10 mouse cellular contexts compared by ENCODE assay signal in the genomic region with DNA sequence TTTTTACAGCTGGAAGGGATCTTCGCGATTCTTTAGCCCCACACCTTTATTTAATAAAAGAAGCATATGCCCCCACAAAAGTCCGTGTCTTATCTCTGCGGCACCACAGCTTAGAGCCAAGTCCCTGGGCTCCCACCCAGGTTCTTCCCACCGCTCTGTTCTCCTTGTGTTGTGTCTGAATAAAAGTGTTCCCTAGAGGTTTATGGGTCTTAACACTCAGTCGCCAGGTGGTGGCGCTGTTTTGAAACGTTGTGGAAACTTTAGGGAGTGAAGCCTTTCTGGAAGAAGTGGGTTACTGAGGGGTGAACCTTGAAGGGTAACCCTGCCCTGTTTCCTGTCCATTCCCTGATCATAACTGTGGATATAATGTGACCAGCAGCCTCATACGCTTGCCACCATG.
DNase-seq lines count a peak whose midpoint lies in the region; ATAC-seq and TF ChIP-seq lines count a peak whose summit lies in the region.
"Had no signal": no experiment of that assay in that cellular context is flagged by ENCODE, and none has a peak within 500 bp of the region (broad histone marks: within the 10 kb centered on the region; RNA-seq: fewer than 3 reads in every experiment).

No protein-coding gene starts in this region.

- no peaks in the 10 kb centered on the region for H3K4me1 ChIP-seq in cerebellum, adult 2 months (ENCODE audit: control insufficient read depth, insufficient read depth, low read length)
- H3K4me1 ChIP-seq: embryonic facial prominence, embryonic 15.5 days; limb, embryonic 15.5 days had no signal

- DNase-seq in cerebellum, adult 2 months, result peak in 1 of 2 experiments; percentile 4
- peak; percentile 18 for DNase-seq in layer of hippocampus, adult 11-12 months (ENCODE audit: low spot score)
- no peak for DNase-seq in layer of hippocampus, adult 9-11 months
- DNase-seq in adrenal gland, postnatal 25 days, result peak; percentile 67
- DNase-seq in kidney, postnatal 14 days, result peak; percentile 27
- DNase-seq in ovary, postnatal 36 days (ENCODE audit: low spot score), result peak; percentile 54
- no peak for DNase-seq in thymus, postnatal 36 days

- no peaks in the 10 kb centered on the region; the same call in 1 of the 2 replicates for H3K27me3 ChIP-seq in cerebellum, adult 2 months (ENCODE audit: control insufficient read depth, insufficient read depth, low read length)
- H3K27me3 ChIP-seq: embryonic facial prominence, embryonic 15.5 days; limb, embryonic 15.5 days had no signal

- no peak overlapping the region for H3K27ac ChIP-seq in cerebellum, adult 2 months (ENCODE audit: insufficient read depth, low read length)
- H3K27ac ChIP-seq: embryonic facial prominence, embryonic 15.5 days; limb, embryonic 15.5 days had no signal

- no peak for TF ChIP-seq POLR2A in cerebellum, adult 2 months (IDR thresholded peaks at IDR 0.05; ENCODE audit: borderline replicate concordance, insufficient read depth, low read length)

- peak; percentile 17; the same call in 1 of the 2 replicates for TF ChIP-seq CTCF in cerebellum, adult 2 months (IDR thresholded peaks at IDR 0.05; ENCODE audit: borderline replicate concordance, insufficient read depth, low read depth, low read length)

- WGBS in cerebellum, adult 2 months, result 29% methylated on average over 9 of the region's 9 CpGs

- no peak overlapping the region for H3K4me3 ChIP-seq in cerebellum, adult 2 months (replicated peaks; ENCODE audit: insufficient read depth, low read depth, low read length)
- H3K4me3 ChIP-seq: embryonic facial prominence, embryonic 15.5 days; limb, embryonic 15.5 days had no signal

- no peak for ATAC-seq in cerebellum, adult (ENCODE audit: insufficient number of reproducible peaks, low FRiP score, low TSS enrichment)

Comparison
In these comparisons a context has a peak if more than half of its experiments do, and no peak if none do; other contexts are left out.
1. DNase-seq: peak in layer of hippocampus, adult 11-12 months (single experiment), adrenal gland, postnatal 25 days (single experiment), kidney, postnatal 14 days (single experiment) and ovary, postnatal 36 days (single experiment); none in layer of hippocampus, adult 9-11 months (single experiment) and thymus, postnatal 36 days (0 of 2).